Mouse (Mus musculus) midbrain, postnatal 0 days (tissue): ENCODE results near the gene Dtwd1. TPM values are rescaled to one million over a fixed set of nuclear protein-coding genes. Genes with fewer than 3 reads are reported as not detected.

Source experiments
- polyA plus RNA-seq: library from polyadenylated mRNA; unstranded; fragments of >200 nt; fragmentation: Nextera tagmentation; extraction: Ambion mirVana; gene quantifications from 2 replicates; pipeline ENCODE4 v1.2.1, GENCODE M21; 2015
- total RNA-seq: library from RNA; depleted of rRNA; stranded (reverse); fragments of >200 nt; gene quantifications from 2 replicates; pipeline ENCODE4 v1.2.3, GENCODE M21; 2014; rRNA removed

Gene Dtwd1
- total and polyA plus RNA-seq, 2 experiments from 2014 or later, result 7.4 to 15.5 TPM

Other genes with a start within 250 kb of the Dtwd1 start
- gene Fgf7, start 117.5 kb upstream of the Dtwd1 start, total RNA-seq, result 1.5 and 3.3 TPM in 2 replicates
- 0.41 and 0.45 TPM in 2 replicates for gene Fgf7, start 117.5 kb upstream of the Dtwd1 start, polyA plus RNA-seq
- 0.57 TPM in 1 of 2 replicates, not detected in the other for gene Fam227b, start 137 bp upstream of the Dtwd1 start, total RNA-seq
- gene Fam227b, start 137 bp upstream of the Dtwd1 start, polyA plus RNA-seq, result not detected in 2 replicates
- not detected in 2 replicates for gene Gm17555, start 63.0 kb downstream of the Dtwd1 start, total RNA-seq
- not detected in 2 replicates for gene Gm17555, start 63.0 kb downstream of the Dtwd1 start, polyA plus RNA-seq